In genomic region chr6:38756968-38757367, GRCm38 (mm10) we compare ENCODE assay signal across 18 mouse cellular contexts.
"Had no signal": no experiment of that assay in that cellular context is flagged by ENCODE, and none has a peak within 500 bp of the region (broad histone marks: within the 10 kb centered on the region; RNA-seq: fewer than 3 reads in every experiment).

No protein-coding gene starts in this region.

- H3K27me3 ChIP-seq: midbrain, embryonic 12.5 days; neural tube, embryonic 13.5 days; neural tube, embryonic 15.5 days had no signal

- H3K9ac ChIP-seq: lung, embryonic 14.5 days; midbrain, embryonic 12.5 days; neural tube, embryonic 13.5 days; neural tube, embryonic 15.5 days had no signal

- ATAC-seq: midbrain, embryonic 16.5 days had no signal

- H3K27ac ChIP-seq: midbrain, embryonic 10.5 days; midbrain, embryonic 12.5 days; neural tube, embryonic 13.5 days; neural tube, embryonic 15.5 days had no signal

- H3K36me3 ChIP-seq: neural tube, embryonic 13.5 days; neural tube, embryonic 15.5 days had no signal

- H3K4me3 ChIP-seq: midbrain, embryonic 10.5 days; midbrain, embryonic 12.5 days; myocyte; neural tube, embryonic 13.5 days; neural tube, embryonic 15.5 days had no signal

- H3K9me3 ChIP-seq: midbrain, embryonic 10.5 days; midbrain, embryonic 12.5 days; neural tube, embryonic 13.5 days; neural tube, embryonic 15.5 days had no signal

- H3K4me2 ChIP-seq: lung, embryonic 14.5 days; midbrain, embryonic 12.5 days; neural tube, embryonic 13.5 days; neural tube, embryonic 15.5 days had no signal

- DNase-seq: lung, embryonic 14.5 days; lung, postnatal 10 days; lung, postnatal 4 days; midbrain, embryonic 14.5 days; retina, postnatal 1 day; right cerebral cortex, adult 18-20 months; right cerebral cortex, postnatal 25 days; right cerebral cortex, postnatal 4 days; spleen, adult 18-20 months; thymus, adult 18-20 months; thymus, postnatal 14 days; thymus, postnatal 36 days had no signal
